Mouse (Mus musculus) activated CD4-positive, CD25-positive, alpha-beta regulatory T cell, adult 4 months (primary cell): ENCODE data around the gene Samd8. TPM values are rescaled to one million over a fixed set of nuclear protein-coding genes. Genes with fewer than 3 reads are reported as not detected.
A peak's percentile ranks its signal among the peaks of the same experiment; 100 is the strongest.

ENCODE experiments used
- ATAC-seq: one replicate; pipeline ENCODE4 v1.8.0; 2017
- polyA plus RNA-seq, 2 experiments: library from polyadenylated mRNA; unstranded; fragments of 100-300 nt; shearing (Covaris generic); gene quantifications; one replicate each; pipeline ENCODE4 v1.2.1; 2017

Gene Samd8
- polyA plus RNA-seq, 2 experiments from 2014 or later: 4.0 to 5.1 TPM

DNA sequence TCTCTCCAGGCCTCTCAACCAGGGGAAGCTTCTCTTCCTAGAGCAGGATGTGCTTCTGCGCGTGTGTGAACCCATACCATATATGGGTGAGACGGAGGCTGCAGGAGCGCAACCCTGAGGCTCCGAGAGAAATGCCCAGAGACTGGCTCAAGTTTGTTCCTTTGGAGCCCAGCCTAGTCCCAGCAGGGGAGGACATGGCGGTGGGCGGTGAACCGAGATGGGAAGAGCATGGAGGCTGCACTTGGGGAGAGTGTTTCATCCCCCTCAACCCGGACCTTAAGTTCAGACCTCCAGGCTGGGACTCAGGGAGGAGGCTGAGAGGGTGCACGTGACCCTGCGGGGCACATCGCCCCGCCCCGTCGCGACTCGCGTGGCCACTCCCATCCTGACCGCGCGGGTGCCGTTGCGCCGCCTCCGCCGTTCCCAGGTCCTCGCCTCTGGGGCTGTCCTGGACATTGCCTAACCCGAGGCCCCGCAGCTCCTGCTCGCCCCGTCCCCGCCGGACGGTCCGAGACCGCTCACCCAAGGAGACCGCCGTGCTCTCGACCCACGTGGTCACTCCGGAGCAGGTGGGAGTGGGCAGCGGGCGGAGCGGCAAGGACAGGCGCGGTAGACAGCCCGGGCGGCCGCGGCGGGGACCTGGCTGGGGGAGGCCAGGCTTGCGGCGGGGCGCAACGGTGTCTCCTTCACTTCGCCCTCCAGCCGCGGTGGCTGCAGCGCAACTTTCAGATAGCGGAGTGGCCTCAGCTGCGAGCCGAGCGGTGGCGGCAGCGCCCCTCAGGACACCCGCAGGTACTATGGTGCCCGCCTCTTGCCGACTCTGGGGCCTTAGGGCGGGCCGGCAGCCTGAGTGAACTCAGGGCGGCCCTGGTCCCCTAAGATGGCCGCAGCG is 80.8 kb downstream of the Samd8 start:
- peak; percentile 92 for ATAC-seq

DNA sequence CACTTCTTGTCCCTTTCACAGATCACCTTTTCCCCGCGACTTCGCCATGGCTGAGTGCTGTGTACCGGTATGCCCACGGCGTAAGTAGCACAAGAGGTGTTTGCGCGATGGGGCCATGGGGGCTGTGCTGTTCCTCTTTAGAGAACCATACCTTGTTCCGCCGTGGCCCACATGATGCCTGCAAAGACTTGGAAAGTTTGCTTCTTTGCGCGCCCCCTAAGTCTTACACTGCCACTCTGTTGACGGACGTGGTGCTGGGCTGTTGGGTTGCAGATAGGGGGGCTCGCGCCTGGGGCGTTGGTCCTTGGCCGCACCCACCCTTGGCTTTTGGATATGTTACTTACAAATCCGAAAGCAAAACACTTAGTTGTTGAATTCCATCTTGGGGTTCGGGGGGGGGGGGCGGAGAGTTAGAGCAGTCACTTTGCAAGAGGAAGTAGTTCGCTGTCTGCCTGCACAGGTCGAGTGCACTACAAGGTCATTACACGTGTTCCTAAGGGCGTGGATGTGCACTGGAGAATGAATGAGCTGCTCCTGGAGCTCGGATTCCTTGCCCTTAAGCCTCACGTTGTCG is 81.6 kb downstream of the Samd8 start:
- no peak for ATAC-seq

DNA sequence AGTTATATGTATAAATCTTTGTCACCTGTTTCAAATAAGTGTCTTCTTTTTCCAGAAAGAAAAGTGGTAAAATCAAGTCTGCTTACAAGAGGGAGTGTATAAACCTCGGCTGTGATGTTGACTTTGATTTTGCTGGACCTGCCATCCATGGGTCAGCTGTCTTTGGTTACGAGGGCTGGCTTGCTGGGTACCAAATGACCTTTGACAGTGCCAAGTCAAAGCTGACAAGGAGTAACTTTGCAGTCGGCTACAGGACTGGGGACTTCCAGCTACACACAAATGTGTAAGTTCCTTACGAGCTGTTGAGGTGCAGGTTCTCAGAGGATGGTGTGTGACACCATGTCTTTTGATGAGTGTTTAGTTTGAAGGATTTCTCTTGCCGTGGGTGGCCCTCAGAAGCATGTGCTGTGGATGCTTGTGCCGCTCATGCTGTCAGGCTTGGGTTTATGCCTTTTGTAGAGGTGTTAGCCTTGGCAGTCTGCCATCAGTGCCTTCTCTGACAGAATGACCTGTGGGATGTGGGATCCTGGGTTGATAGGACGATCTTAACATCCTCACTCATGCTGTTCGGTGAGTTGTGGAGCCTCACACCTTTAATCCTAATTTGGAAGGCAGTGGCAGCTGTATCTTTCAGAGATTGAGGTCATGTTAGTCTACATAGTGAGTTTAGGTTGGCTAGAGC is 88.1 kb downstream of the Samd8 start:
- ATAC-seq: no peak

DNA sequence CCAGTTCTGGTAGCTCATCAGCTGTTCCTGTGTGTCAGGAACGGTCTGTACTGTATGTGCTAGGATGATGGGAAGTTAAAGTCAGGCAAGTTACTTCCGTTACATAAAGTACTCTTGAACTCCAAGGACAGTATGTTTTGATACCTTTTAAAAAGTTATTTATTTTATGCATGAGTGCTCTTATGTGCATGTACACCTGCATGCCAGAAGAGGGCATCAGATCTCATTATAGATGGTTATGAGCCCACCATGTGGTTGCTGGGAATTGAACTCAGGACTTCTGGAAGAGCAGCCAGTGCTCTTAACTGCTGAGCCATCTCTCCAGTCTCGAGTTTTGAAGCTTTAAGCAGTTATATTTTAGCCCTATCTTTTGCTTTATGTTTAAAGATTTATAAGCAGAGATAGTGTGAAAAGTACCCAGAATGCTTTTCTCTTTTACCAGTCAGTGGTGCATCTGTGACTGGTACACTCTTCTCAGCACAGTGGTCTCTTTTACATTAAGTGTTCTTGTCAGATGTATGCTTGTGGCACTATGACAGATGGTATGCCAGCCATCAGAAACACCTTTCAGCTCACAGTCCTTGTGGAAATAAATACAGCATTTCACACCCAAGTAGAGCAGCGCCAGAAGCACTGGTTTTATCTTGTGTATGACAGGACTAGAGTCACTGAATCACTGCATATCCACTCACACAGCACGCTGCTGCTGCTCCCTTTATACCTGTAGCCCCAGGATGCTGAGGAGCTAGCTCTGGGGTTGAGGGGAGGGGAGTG is 91.7 kb downstream of the Samd8 start:
- no peak for ATAC-seq

DNA sequence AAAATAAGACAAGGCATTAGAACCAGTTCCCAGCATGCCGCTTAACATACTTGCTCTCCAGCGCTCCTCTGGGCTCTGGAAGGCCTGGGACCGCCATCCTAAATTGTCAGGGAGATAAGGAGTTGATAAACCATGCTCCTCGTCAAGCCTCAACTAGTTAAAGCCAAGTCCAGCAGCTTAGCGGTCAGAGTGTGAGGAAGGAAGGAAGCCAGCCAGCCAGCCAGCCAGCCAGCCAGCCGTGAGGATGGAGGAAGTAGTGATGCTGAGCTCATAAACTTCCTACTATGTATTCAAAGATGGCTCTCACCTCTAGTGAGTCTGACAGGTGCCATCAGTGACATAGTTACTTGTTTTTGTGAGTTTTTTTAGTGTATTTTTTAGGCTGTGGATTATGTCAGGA is 92.9 kb downstream of the Samd8 start:
- ATAC-seq: no peak

DNA sequence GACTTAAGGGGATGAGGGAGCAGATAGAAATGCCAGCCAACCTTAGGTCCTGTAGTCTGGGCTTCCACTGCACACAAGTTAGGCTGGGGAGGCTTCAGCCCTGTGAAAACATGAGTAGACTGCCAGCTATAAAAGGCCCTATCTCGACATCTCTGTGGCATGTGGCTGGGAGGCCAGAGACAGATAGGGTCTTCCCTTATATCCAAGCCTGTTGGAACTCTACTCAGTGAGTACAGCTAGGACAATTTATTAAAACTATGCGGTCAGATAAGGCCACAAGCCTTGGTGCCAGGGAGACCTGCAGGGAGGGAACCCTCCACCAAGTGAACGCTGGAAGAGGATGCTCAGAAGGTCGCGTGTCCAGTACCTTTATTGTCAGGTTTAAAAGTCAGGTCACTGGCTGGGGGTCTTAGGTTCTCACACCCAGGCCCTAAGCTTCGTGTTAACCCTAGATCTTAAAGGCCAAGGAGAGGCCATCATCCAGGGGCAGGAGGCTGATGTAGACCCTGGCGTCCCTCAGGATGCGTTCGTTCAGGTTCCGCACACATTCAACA is 96.6 kb downstream of the Samd8 start:
- no peak for ATAC-seq

DNA sequence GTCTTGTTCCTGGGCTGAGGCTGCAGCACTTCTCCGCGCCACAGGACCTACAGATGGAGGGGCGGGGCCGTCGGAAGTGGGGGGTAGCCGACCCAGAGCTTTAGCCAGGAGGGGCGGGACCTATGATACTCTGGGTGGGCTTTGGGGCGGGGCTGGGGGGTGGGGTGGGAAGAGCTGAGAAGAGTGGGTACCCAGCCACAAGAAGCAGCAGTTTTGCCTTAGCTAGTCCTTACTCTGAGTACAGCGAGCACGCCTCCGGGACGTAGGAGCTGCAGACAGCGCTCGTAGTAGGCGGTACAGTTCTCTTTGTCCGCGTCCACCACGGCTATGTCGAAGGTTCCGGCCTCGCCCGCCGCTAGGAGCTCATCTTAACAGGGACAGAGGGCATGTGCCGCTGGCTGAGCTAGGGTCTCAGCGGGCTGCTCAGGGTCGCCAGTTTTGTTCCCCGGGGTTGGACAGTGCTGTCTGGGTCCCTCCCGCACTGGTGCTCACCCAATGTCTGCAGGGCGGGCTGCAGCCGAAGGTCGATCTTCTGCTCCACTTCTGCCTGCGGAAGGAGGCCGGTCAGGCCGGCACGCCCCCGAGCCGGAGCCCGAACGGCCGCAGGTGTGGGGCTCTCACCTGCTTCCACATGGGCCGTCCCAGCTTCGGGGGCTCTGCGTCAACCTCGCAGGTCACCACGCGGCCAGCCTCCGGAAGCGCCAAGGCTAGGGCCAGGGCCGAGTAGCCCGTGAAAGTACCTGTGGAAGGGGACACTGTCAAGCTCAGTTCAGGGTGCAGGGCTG is 97.2 kb downstream of the Samd8 start:
- ATAC-seq: peak; percentile 6

Other genes starting within 250 kb of the Samd8 start
- not detected for gene Dupd1, start 36.0 kb upstream of the Samd8 start, polyA plus RNA-seq
- gene Dusp13, start 650 bp downstream of the Samd8 start, polyA plus RNA-seq: not detected
- gene Vdac2, start 74.7 kb downstream of the Samd8 start, polyA plus RNA-seq: 100 to 1,000 TPM; 247 to 248 TPM
- 10 to 100 TPM; 17.4 to 27.6 TPM for gene Comtd1, start 98.4 kb downstream of the Samd8 start, polyA plus RNA-seq
- not detected for gene Zfp503, start 239.1 kb downstream of the Samd8 start, polyA plus RNA-seq